Mouse (Mus musculus) embryo, embryonic 10.5 days (tissue): ENCODE data around the gene Erp29.

Experiments
- DNase-seq: peaks from one replicate; pipeline ENCODE4 v3.0.0-alpha.2; 2015; ENCODE audit warnings: low spot score

Erp29 gene

GRCm38 (mm10) chr5:121389106-121389505 is 63.2 kb downstream of the Erp29 start:
- DNase-seq = no peak

- DNase-seq = no peak
Observed at GRCm38 (mm10) chr5:121387126-121387525, 65.2 kb downstream of the Erp29 start.

- no peak for DNase-seq
Observed at GRCm38 (mm10) chr5:121386120-121386909, 66.0 kb downstream of the Erp29 start.

- DNase-seq = peak; percentile 96
Observed at GRCm38 (mm10) chr5:121385461-121386119, 66.7 kb downstream of the Erp29 start, which contains the start of gene Trafd1. Gene Trafd1, minus strand, starts transcription at chr5:121385632.

GRCm38 (mm10) chr5:121384757-121385460 is 67.4 kb downstream of the Erp29 start:
- peak; percentile 65 for DNase-seq

- DNase-seq = peak; percentile 23
Observed at GRCm38 (mm10) chr5:121383857-121384756, 68.2 kb downstream of the Erp29 start.

GRCm38 (mm10) chr5:121380692-121381091 is 71.6 kb downstream of the Erp29 start:
- DNase-seq = no peak

GRCm38 (mm10) chr5:121378678-121379256 is 73.5 kb downstream of the Erp29 start:
- DNase-seq = no peak
